Mouse (Mus musculus) liver, adult (tissue): Measurements from ENCODE around the gene Abhd2.

ENCODE experiments used
- GATA4 ChIP-seq: IDR thresholded peaks from 2 replicates; pipeline ENCODE4 v1.6.1; 2014; ENCODE audit warnings: mild to moderate bottlenecking, low read length; ENCODE audit not compliant: insufficient replicate concordance

The Abhd2 gene

DNA sequence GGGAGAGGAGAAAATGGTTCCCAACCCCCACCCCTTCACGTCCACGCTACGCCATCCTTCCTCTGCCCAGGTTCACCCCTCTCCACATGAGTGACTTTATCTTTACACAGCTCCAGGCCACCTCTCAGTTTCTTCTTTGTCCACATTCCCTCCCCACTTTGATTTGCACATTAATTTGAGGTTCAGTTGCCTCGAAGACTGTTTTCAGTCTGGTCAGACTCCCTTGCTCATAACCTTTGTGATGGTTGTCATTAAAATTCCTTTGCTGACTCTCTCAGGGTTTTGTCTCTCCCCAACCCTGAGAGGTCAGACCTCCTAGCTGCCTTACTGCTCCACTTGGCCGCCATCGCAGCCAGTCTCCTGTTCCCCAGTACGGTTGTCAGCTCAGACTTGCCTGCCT lies 121.7 kb downstream of the Abhd2 start:
- no peak for TF ChIP-seq GATA4

DNA sequence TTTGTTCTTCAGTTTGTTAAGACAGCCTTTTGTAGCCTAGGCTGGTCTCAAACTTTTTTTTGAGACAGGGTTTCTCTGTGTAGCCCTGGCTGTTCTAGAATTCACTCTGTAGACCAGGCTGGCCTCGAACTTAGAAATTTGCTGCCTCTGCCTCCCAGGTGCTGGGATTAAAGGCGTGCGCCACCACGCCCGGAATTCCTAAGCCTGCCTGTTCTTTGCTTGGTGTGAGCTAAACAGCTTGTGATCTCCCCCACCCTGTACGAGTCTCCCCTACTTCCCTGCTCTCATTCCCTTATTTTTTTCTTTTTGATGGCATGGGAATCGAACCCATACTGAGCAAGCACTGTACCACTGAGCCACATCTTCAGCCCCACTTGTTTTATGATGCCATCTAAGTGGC lies 122.2 kb downstream of the Abhd2 start:
- no peak for TF ChIP-seq GATA4

DNA sequence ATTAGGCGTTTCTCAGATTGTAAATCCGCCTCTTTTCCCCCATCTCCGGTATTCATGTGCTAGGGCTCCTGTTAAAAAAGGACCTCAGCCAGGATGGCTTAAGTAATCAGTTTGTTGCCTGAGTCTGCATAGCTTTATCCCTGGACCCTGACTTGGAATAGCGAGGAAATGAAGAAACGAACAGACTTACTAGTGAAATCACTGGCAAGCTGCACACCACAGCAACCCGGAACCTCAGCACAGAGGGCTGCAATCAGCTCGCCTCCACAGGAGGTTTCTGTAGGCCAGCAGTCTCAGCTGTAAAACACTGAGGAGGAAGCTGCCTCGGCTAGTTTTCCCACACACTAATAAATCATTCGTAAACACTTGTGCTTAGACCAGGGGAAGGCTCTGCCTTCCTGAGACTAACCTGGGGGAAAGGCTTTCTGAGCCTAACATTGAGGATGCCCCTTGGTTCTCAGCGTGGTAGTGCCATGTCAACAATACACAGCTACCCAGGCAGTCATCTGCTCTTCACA lies 124.5 kb downstream of the Abhd2 start:
- TF ChIP-seq GATA4, result no peak

- no peak for TF ChIP-seq GATA4
Observed at GRCm38 (mm10) chr7:79398426-79398825, 125.4 kb downstream of the Abhd2 start.

- no peak for TF ChIP-seq GATA4
Observed at GRCm38 (mm10) chr7:79398971-79399370, 126.0 kb downstream of the Abhd2 start.

DNA sequence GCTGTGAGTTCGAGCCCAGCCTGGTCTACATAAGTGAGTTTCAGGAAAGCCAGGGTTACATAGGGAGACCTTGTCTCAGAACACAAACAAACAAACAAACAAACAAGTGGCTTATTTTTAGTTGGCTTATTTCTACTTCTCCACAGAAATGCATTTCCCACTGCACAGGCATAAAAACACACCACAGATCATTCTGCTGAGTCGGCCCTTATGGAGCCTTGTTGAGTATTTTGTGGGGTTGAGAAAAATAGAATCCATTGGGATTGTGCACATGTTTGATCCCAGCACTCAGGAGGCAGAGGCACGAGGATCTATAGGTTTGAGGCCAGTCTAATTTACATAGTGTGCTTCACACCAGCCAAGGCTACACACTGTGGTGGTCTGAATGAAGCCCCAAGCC lies 127.3 kb downstream of the Abhd2 start:
- TF ChIP-seq GATA4, result no peak

DNA sequence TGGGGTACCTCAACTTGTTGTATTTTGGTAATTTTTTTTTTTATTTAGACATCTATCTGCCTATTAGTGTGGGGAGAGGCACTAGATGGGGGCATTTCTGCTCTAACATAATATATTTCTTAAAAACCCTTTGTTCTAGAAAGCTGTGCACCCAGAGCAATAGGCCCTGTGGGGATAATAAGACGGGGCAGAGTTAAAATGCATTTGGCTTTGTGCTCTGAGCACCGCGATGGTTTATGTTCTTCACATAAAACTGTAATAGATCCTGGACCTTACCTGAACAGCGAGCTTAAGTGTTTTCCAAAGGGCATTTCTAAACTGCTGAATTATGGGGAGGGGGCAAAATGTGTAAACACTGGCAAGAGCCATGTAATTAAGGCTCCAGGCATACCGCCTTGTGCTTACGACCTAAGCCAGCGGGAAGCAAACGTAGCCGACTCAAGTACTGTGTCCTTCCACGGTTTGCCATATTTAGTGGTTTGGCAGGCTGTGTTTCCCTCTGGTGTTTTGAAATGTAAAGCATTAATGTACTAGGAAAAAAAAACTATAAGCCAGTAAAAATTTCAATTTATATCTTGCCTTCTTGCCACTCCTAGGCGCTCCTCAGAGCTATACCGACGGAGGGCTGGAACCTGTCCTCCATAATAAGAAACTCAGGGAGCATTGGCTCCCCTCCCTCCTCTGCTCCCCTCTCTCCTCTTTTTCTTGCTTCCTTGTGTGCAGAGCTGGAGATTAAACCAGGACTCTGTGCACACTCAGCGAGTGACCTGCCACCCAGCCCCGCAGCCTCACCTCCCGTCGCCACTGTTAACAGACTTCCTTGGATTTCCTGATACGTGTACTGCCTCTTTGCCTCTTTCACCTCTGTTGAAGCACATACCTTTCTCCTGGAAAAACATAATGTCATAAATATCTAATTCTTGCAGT lies 141.7 kb downstream of the Abhd2 start:
- TF ChIP-seq GATA4, result no peak
